Mouse (Mus musculus) ES-E14 (cell line): ENCODE measurements around the gene Spata21. TPM values are rescaled to one million over a fixed set of nuclear protein-coding genes. Genes with fewer than 3 reads are reported as not detected.

Experiments
- DNase-seq: peaks from one replicate; pipeline ENCODE4 v3.0.0-alpha.2; 2013; ENCODE audit warnings: low read depth, low spot score
- H3K27ac ChIP-seq: 2 replicates; pipeline ENCODE4 v1.5.1; 2012; ENCODE audit warnings: low read depth, mild to moderate bottlenecking, low read length, moderate library complexity, mixed read lengths; ENCODE audit not compliant: poor library complexity, insufficient read depth, severe bottlenecking
- H3K36me3 ChIP-seq: 2 replicates; pipeline ENCODE4 v1.6.1; 2012; ENCODE audit warnings: mild to moderate bottlenecking, low read length, moderate library complexity, mixed read lengths; ENCODE audit not compliant: control insufficient read depth, poor library complexity, insufficient read depth, severe bottlenecking
- H3K4me1 ChIP-seq, 2 experiments: fragments of 150-350 bp in 1 of 2; sonication (generic) in 1 of 2; 2 replicates each; pipeline ENCODE4 v1.6.1; 2012; ENCODE audit warnings: low read length in 2 of 2, mild to moderate bottlenecking in 1 of 2, mixed read lengths in 1 of 2; ENCODE audit not compliant: control insufficient read depth in 2 of 2, insufficient read depth in 2 of 2, poor library complexity in 1 of 2
- H3K4me3 ChIP-seq, 2 experiments: fragments of 150-350 bp in 1 of 2; sonication (generic) in 1 of 2; 2 replicates each; pipeline ENCODE4 v1.5.1; 2012; ENCODE audit warnings: low read length in 2 of 2, low read depth in 1 of 2, mild to moderate bottlenecking in 1 of 2, mixed read lengths in 1 of 2; ENCODE audit not compliant: insufficient read depth in 1 of 2, poor library complexity in 1 of 2, severe bottlenecking in 1 of 2
- H3K9ac ChIP-seq: 2 replicates; pipeline ENCODE4 v1.6.1; 2012; ENCODE audit warnings: low read depth, mild to moderate bottlenecking, low read length, mixed read lengths; ENCODE audit not compliant: poor library complexity, insufficient read depth, severe bottlenecking
- H3K9me3 ChIP-seq: fragments of 150-350 bp; sonication (generic); 2 replicates; pipeline ENCODE4 v1.6.1; 2012; ENCODE audit warnings: low read depth, mild to moderate bottlenecking, low read length; ENCODE audit not compliant: control insufficient read depth, insufficient read depth
- CHD2 ChIP-seq: IDR thresholded peaks from 2 replicates; pipeline ENCODE4 v1.6.1; 2014; ENCODE audit warnings: mild to moderate bottlenecking, low read depth, low read length, inconsistent platforms
- HCFC1 ChIP-seq: IDR thresholded peaks from 2 replicates; pipeline ENCODE4 v1.6.1; 2012; ENCODE audit warnings: low read length, inconsistent platforms, borderline replicate concordance; ENCODE audit not compliant: insufficient read depth
- MAFK ChIP-seq: IDR thresholded peaks from 2 replicates; pipeline ENCODE4 v1.6.1; 2014; ENCODE audit warnings: mild to moderate bottlenecking, low read depth, low read length, inconsistent platforms; ENCODE audit not compliant: insufficient read depth
- ZC3H11A ChIP-seq: IDR thresholded peaks from 2 replicates; pipeline ENCODE4 v1.6.1; 2012; ENCODE audit warnings: low read depth, mild to moderate bottlenecking, inconsistent platforms, low read length, borderline replicate concordance
- ZNF384 ChIP-seq: IDR thresholded peaks from 2 replicates; pipeline ENCODE4 v1.6.1; 2012; ENCODE audit warnings: low read depth, low read length, inconsistent platforms
- in situ Hi-C, 2 experiments: fragments of 600-800 bp; cut with MboI; formaldehyde crosslinking; loops; one replicate each; pipeline ENCODE4 v1.15.1; 2025; ENCODE audit warnings: low sequenced_read_pairs in 2 of 2, inconsistent platforms in 1 of 2; ENCODE audit not compliant: unreplicated experiment in 2 of 2
- total RNA-seq: library from RNA; depleted of rRNA; stranded (reverse); fragments of 300-350 nt; gene quantifications from 2 replicates; pipeline ENCODE4 v1.2.3, GENCODE M21; 2012

Gene Spata21
- total RNA-seq, 1 experiment, result 0.27 TPM

DNA sequence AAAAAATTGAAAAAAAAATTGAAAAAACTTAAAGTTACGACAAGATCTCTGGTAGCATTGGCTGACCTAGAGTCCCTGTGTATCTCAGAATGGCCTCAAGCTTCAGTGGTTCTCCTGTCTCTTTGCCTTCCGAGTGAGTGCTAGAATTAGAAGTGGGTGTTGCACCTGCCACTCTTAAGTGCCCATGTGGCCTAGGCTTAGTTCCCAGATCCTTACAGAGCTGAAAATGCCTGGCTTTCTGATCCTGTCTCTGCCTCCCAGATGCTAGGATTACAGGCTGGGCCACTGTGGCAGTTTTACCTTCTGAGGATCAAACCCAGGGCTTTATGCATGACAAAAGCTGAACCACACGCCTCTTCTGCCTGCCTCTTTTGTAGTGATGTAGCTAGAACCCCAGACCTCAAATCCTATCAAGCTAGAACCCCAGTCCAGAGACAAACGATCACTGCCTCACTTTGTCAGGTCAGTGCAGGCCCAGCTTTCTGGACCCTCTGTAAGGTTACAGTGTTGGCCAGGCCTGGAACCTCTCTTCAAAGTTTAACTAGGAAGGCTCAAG, 24.0 kb upstream of the Spata21 start:
- TF ChIP-seq ZC3H11A (no peak), CHD2 (no peak), ZNF384 (no peak), MAFK (no peak), HCFC1 (no peak)
- DNase-seq, result no peak
- in situ Hi-C loops, result no loop called here

DNA sequence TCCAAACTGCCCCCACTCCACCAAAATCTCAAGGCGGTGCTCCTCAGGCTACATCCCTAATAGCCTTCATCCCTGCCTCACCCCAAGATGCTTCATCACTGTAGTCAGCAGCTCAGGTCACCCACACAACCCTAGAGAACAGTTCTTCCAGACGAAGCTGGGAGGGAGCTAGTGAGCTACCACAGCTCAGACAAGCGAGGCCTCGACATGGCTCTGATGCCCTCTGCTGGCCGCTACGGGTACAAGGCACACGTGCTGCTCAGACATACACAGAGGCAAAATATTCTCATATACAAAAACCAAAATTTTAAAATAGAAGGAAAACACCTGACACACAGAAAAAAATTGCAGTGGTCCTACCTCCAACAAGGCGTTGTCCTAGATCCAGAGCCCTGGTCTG, 23.0 kb upstream of the Spata21 start:
- in situ Hi-C loops, result no loop called here
- peaks cover 25% of the 10 kb centered on the region for H3K36me3 ChIP-seq
- no peak overlapping the region for H3K9ac ChIP-seq
- H3K9me3 ChIP-seq, result no peaks in the 10 kb centered on the region
- H3K4me3 ChIP-seq, result no peak overlapping the region
- TF ChIP-seq ZNF384 (no peak), HCFC1 (no peak), MAFK (no peak), CHD2 (no peak)
- H3K27ac ChIP-seq, result no peak overlapping the region
- DNase-seq, result no peak
- peaks cover 0 to 3% of the 10 kb centered on the region in 2 experiments; a peak in 1 of 4 replicates for H3K4me1 ChIP-seq

More for the DNA sequence above, 24.0 kb upstream of the Spata21 start:
- no peaks in the 10 kb centered on the region for H3K9me3 ChIP-seq
- H3K9ac ChIP-seq, result no peak overlapping the region
- H3K36me3 ChIP-seq, result peaks cover 21% of the 10 kb centered on the region
- no peak overlapping the region for H3K27ac ChIP-seq
- peaks cover 0 to 3% of the 10 kb centered on the region in 2 experiments; a peak in 1 of 4 replicates for H3K4me1 ChIP-seq
- no peak overlapping the region for H3K4me3 ChIP-seq

DNA sequence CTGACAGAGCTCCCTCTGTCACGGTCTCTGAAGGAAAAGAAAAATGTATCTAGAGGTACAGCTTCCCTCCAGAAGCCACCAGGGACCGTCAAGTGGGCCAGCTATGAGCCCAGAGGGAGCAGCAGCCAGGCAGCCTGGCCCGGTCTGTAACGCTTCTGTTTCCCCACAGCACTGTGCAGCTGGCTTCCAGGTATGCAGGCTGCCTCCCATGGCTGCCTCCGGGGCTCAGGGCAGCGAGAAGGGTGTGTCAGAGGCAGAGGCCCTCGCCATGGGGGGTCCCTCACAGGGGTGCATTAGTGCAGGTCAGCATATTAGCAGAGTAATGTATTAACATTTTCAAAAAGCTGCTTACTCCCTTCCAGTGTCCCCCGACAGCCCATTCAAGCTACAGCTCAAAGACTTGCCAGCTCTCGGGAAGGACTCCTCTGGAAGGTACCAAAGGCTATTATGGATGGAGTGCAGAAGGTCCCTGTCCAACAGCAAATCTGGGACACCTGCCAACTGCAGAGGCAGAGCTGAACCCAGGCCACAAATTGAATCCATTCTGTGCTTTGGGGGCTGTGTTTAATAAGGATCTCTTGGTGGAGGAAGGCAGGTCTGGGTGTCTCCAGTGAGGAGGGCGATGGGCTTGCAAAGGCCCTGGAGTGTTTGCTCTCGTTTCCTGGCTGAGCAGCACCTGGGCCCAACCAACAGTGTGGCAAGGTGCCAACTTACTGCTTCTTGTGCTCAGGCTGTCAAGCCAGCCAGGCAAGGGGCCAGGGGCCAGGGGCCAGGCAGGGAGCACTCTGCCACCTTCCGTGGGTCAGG, 21.2 kb upstream of the Spata21 start:
- DNase-seq, result no peak
- H3K36me3 ChIP-seq, result peaks cover 33% of the 10 kb centered on the region
- no peak overlapping the region for H3K4me3 ChIP-seq
- no peaks in the 10 kb centered on the region for H3K9me3 ChIP-seq
- no peak overlapping the region for H3K27ac ChIP-seq
- no peak for TF ChIP-seq ZNF384
- no peak for TF ChIP-seq ZC3H11A
- no peak for TF ChIP-seq HCFC1
- no peak for TF ChIP-seq CHD2
- no peak for TF ChIP-seq MAFK
- no peak overlapping the region for H3K9ac ChIP-seq
- in situ Hi-C loops, result no loop called here
- peaks cover 0 to 3% of the 10 kb centered on the region in 2 experiments; a peak in 1 of 4 replicates for H3K4me1 ChIP-seq

DNA sequence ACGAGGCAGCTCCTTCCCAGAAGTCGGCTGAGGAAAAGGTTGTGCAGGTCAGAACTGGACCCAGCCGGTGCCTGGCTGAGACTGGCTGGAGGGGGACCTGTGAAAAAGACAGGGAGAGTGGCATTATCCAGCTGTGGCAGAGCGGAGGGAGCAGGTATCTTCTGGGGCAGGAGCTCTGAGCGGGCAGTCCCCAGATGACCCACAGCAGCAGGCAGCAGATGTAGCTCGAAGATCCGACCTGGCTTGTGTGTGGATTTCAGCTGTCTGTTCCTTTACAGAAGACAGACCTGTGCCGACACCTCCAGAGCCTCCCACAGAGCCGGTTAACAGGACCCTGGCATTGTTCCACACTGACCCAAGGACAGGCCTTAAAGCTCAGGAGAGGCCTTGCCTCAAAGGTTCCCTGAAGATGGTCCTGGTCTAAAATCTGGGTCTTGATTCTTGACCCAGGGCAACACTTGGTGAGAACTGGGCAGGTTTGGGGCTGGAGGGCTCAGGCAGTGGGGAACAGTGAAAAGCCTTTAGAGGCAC, 20.6 kb upstream of the Spata21 start:
- no peak overlapping the region for H3K9ac ChIP-seq
- DNase-seq, result no peak
- no peak overlapping the region for H3K27ac ChIP-seq
- peaks cover 38% of the 10 kb centered on the region for H3K36me3 ChIP-seq
- no peaks in the 10 kb centered on the region for H3K9me3 ChIP-seq
- no peak overlapping the region for H3K4me3 ChIP-seq
- no peak for TF ChIP-seq HCFC1
- TF ChIP-seq MAFK, result no peak
- no peak for TF ChIP-seq CHD2
- no peak for TF ChIP-seq ZC3H11A
- TF ChIP-seq ZNF384, result no peak
- H3K4me1 ChIP-seq, result peaks cover 0 to 3% of the 10 kb centered on the region in 2 experiments; a peak in 1 of 4 replicates
- in situ Hi-C loops, result no loop called here

DNA sequence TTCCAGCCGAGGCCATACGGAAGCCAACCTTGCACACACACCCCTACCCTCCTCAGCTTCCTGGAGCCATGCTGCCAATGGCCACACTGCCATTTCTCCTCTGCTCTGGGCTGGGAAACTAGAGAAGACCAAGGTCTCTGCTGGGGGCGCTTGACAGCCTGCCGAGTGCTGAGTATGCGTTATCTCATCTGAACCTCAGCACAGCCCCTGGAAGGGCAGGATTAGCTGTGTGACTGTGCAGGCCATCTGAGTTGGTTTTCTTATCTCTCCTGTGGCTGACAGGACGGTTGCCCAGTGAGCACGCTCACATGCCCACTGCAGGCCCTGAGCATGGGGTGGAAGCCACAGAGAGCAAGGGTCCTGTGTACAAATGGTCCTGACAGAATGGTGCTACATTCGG, 19.5 kb upstream of the Spata21 start:
- Histone ChIP-seq H3K9me3 (no peaks in the 10 kb centered on the region), H3K4me3 (no peak overlapping the region), H3K4me1 (peaks cover 0 to 3% of the 10 kb centered on the region in 2 experiments; a peak in 1 of 4 replicates), H3K9ac (no peak overlapping the region), H3K36me3 (peaks cover 45% of the 10 kb centered on the region), H3K27ac (no peak overlapping the region)
- in situ Hi-C loops, result no loop called here
- no peak for DNase-seq
- no peak for TF ChIP-seq CHD2
- no peak for TF ChIP-seq ZNF384
- TF ChIP-seq ZC3H11A, result no peak
- no peak for TF ChIP-seq MAFK
- no peak for TF ChIP-seq HCFC1
